Mouse (Mus musculus) right cerebral cortex, postnatal 4 days (tissue): ENCODE data around the gene Tmem212.

Experiments
- DNase-seq: peaks from one replicate; pipeline ENCODE4 v3.0.0-alpha.2; 2022

The Tmem212 gene

DNA sequence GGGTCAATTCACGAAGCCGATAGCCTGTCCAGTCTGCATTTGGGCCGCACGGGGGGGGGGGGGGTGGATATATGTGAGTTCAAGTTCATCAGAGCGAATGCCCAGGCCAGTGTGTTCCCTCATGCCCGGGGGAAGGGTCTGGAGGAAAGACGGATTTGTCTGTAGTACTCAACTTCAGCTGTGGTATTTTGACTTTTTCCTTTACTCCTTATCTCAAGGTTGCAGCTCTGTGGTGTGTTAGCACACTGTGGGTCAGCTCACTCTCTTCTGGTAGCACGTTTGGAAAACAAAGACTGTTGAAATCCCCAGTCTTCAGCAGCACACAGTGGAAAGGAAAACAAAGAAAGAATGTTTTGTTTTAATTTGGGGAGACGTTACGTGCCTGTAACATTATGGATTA is 2.0 kb upstream of the Tmem212 start:
- DNase-seq: no peak

DNA sequence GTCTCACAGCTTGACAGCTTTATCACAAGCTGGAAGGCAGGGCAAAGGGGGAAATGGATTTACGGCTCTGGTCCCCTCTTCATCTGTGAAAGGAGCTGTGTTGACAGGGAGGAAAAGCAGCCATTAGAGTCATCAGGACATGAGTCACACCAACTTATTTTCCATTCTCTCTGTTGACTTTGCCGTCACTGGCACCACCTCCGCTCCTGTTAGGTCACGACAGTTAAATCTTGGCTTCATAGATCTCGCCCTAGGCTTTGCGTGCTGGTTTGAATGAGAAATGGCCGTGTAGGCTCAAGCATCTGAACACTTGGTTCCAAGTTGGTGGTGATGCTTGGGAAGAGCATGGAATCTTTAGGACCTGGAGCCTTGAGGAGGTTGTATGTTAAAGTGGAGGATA is 9.6 kb downstream of the Tmem212 start:
- DNase-seq: no peak

DNA sequence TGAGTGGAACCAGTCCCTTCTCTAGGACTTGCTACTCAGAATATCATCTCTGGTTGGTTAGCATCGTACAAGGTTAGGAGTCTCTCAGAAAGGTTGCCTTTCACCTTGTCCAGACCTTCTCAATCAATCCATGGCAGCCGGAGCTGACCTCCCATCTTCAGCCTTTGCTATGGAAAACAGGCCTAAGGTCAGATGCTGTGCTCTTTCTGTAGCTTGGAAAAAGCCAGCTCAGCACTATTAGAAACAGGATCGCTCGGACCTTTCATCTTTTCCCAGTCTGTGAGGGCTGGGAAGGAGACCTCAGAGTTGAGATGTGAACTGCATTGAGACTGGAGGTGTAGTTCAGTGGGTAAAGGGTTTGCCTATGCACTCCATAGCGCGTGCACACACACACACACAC is 10.6 kb downstream of the Tmem212 start:
- no peak for DNase-seq

DNA sequence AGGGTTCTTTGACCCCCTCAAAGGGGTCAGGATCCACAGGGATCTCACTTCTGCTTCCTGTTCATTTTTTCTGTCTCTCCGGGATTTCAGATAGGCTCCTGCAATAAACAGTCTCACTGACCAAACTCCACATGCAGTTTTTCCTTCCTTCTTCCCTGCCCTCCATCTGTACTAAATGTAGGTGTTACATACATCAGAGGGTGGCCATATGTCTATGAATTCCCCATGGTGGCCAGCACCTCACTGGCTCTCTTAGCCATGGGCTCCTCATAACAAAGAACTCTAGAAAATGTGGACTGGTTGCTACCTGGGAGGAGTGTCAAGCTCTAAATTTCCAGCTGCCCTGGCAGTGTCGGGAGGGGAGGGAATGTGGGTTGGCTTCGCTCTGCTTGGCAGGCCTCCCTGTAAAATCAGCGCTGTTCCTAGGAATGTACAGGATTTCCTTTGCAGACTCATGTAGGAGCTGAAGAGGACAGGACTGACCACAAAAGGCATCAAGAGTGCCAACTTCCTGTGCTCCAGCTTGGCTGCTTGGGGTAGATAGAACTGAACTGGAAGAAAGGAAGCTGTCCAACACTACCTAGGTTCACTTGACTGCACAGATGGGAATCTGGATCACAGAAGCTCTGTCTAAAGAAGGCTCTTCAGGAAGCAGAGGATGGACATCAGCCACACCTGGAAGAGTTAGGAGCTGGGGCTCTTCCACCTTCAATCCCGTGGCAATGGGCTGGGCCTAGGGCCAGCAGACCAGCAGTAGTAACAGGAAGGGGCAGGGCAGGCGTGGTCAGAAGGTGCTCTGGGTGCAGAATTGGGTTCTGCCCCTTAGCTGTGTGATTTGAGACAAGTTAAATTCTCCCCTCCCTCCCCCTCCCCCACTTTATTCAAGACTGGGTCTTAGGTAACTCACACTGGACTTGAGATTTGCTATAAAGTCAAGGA is 14.0 kb downstream of the Tmem212 start:
- no peak for DNase-seq

DNA sequence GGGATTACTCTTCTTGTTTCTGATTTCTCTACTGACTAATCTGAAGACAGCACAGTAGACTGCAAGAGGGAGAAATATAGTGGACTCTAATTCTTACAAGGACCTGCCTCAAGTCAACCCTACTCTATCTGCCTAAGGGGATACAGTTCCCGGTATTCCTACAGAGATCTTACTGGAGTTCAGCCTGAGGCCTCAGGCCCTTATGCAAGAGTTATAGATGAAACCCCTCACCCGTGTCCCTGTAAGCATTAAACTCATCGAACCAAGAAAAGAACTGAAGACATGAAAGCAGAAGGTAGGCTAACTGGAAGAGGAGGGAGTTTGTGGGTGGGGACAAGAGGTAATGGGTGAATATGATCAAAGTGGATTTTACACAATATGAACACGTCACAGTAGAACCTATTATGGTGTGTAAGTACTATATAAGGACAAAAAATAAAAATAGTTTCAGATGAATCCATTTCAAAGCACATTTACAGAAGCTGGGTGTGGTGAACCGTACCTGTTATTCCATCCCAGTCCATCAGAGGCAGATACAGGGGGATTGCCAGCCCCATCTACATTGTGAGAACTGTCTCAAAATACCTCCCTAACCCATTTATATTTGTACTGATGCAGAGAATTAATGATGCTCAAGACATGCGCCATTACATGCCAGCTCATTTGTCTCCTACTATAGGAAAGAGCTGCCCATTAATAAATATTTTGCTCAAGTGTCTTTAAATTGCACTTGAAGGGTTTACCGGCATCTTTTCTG is 17.1 kb downstream of the Tmem212 start:
- DNase-seq: no peak

DNA sequence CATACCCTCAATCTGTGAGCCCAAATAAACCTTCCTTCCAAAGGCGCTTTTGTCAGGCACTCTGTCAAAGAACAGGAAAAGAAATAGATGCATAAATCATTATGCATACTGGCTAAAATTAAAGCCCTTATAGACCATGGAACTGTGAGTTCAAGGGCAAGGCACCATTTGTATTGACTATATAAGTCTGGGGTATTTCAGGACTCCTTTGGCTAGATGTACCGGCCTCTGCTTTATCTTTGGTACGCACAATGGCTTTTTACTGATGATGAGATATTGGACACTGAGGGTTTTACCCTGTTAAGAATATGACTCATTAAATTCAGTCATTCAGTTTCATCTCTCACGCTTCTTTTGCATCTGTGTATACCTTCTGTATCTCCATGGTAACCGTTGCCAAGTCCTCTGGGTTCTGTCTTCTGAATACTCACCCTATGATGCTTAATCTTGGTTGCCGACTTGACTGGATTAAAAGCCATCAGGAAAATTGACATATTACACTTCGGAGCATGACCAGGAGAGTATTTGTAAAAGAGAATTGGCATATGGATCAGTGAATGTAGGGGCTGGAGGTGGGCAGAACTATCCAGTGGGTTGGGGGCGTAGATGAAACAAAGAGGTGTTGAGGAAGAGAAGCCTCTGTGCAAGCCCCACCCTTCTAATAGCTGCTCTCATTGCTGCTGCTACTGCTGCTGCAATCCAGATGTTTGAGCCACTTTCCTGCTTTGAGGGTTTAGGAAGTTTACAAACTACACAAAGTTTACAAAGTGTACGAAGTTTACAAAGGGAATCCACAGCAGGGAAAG is 22.7 kb downstream of the Tmem212 start:
- DNase-seq: no peak

DNA sequence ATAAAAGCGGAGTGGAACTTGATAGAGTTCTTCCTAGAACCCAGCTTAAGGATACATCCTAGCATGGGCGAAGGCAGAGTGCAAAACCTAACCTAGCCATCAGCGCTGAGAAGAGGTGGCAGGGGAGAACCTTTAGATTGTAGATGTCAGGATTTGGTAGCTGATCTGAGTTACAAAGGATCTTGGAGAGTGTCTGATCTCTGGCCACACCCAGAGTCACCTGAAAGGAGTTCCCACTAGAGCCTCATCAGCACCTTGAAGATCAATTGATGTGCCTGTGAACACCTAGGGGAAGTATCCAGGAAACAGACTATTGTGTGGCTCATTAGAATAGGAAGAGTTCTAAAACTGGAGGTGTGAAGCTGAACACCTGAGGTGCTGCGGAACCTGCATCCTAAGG is 23.7 kb downstream of the Tmem212 start:
- DNase-seq: no peak

DNA sequence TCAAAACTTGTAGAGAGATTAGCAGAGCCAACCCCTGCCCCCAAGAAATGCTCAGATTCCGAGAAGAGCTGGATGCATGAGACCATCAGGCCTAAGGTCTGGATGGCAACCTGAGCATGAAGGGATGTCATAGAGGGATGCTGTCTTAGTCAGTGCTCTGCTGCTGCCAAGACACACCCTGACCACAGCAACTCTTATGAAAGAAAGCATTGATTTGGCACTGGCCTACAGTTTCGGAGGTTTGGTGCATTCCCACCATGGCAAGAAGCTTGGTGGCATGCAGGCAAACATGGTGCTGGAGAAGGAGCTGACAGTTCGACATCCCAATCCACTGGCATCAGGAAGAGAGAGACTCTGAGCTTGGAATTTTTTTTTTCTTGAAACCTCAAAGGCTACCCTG is 24.3 kb downstream of the Tmem212 start:
- no peak for DNase-seq

DNA sequence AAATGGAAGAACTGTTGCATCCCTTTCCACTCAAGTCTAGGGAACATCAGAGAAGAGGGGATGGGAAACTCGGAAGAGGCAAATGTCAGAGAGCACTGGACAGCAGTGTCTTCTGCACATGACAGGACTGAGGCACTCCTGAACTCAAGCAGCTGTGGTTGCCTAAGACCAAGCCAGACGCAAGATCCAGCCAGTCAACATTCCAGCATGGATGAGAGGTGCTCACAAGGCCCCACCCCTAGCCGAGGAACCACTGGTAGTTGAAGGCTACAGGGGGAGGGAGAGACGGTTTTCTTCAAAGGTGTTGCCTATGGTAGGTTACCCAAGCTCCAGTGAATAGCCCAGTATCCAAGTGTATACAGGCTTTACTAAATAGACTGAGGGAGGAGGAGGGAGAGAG is 24.8 kb downstream of the Tmem212 start:
- DNase-seq: no peak

DNA sequence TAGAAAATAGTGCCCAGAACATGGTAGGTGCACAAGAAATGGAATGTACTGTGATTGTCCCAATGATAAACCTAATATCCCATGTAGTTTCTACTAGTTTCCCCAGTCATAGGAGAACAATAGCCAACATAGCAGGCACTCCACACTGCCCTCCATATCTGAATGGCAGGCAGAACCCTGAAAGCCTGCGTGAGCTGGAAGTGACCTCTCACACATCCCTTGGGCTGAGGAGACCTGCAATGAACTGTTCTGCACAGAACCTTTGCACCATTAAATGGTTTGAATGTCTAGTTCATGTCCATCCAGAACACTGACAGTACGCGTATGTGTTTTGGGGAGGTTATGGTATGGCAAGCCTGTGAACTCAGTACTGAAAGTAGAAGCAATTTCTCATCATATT is 27.5 kb downstream of the Tmem212 start:
- DNase-seq: no peak

DNA sequence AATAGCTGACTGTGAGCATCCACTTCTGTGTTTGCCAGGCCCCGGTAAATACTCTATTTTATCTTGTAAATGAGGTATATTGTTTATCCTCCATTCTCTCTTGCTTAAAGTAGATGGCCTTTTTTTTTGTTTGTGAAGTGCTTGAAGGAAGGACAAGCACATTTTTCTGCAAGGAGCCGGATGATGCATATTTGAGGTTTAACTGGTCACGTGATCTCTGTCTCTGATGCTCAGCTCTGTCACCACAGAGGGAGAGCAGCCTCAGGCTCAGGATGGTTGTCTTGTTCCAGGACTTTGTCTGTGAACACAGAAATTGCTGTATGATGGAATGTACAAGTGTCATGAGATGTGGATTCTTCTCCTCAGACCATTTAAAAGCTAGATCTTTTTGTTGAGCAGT is 28.4 kb downstream of the Tmem212 start:
- no peak for DNase-seq

DNA sequence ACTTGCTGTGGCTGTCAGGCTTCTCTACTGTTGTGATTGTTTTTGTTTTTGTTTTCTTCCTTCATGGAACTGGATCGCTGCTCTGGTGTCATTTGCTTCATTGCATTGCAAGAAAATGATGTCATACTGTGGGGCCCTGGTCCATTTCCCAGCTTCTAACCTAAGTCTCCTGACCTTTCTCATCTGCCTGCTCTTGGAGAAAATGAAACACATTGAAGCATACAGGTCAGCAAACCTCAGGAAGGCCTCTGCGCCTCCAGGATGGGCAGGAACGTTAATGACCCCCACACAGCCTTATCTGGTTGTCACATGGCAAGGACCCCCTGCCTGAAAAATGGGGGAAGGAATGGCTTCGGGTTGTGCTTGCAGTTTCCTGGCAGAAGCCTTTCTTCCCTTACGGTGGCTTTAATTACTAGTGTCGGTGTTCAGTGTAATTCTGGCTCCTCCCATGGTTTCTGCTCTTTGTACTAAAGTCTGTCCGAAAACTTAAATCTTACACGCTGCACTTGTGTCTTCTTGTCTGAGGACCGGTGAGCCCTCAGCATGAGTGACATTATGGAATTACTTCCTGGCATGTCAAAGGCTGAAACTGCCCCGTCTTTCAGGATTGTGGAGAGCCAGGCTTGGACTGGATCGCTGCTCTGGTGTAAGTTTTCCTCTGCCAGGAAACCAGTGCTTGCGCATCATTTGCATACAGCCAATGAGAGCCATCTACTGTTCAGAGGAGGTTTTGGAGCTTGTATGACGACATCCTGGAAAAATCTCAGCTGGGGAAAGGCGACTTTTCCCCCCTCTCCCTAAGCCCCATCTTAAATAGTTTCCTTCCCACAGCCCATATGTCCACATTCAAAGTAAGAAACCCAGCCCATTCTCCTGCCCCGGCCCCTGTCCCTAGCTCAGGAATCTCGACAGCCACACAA is 33.1 kb downstream of the Tmem212 start:
- peak; percentile 35 for DNase-seq

DNA sequence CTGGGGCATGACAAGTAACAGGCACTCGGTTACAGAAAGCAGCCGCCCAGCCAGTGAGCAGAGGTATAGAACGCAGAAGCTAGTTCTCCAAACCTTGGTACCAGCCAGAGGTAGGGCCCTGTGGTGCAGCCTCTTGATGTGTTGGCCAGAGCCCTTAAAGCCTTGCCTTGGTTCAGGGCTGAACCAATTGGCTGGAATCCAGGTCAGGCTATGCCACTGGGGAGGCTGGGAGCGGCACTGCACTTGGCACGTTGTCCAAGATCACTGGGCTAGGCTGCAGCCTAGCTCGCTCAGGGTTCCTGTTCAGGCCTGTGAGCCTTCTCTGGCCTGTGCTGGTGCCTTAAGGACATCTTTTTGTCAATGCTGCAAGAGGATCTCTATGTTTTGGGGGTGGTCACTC is 34.6 kb downstream of the Tmem212 start:
- DNase-seq: peak; percentile 40

DNA sequence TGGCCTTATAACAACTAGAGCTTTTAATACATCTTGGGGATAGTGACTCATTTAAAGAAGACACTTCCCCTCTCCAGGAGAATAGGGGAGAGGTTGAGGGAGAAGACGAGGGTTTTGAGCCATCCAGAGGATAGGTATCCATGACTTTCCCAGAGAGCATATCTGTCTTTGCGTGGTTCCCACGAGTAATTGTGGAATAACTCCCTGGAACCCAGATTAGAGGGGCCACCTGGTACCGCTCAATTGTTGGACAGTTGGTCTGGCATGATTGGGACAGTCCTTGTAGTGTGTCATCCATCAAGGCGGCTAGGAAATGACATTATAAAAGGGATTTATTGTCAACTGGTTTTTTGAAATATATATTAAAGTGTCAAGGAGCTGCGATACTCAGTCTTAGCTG is 35.1 kb downstream of the Tmem212 start:
- DNase-seq: no peak

DNA sequence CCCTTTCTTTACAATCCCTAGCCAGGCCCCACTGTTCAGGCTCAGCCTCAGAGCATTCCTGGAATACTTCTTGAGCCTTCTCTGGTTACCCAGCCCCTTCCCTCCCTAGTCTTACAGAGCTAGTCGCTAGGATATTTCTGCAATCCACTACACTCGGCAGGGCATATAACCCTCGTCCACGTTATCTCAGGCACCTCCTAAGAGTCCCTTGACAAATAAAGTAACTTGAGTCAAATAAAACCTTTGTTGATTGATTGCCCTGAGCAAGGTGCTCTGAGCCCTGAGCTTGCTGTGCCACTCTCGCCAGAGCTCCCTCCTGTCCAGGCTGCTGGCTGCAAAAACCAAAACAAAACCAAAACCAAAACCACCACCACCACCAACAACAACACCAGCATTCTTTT is 37.0 kb downstream of the Tmem212 start:
- DNase-seq: no peak

DNA sequence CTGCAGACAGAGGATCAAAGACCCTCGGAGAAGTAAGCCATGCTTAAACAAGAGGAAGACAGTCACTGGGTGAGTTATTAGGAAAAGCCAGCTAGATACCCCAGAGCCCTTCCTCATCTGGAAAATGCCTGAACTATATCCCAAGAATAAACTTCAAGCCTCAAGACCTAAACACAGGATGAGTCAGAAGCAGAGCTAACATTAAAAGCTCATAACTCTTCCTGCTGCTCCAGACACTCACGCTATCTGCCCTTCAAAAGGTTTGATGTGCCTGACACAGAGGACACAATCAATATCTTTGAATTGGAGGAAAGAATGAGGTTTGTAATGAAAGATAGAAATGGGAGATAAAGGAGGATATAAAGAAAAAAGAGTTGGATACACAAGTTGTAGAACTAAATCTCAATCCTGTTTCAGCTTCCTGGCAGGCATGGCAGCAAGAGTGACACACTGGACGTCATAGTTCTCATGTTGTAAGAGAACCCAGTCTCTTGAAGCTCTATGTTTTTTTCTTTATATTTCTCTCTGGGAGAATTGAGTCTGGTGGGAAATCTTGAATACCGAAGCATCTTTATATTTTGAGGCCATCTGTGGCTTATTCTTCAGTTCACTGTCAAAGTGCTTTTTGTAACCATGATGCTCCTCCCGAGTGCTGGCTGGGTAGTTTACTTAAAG is 37.6 kb downstream of the Tmem212 start:
- DNase-seq: no peak

DNA sequence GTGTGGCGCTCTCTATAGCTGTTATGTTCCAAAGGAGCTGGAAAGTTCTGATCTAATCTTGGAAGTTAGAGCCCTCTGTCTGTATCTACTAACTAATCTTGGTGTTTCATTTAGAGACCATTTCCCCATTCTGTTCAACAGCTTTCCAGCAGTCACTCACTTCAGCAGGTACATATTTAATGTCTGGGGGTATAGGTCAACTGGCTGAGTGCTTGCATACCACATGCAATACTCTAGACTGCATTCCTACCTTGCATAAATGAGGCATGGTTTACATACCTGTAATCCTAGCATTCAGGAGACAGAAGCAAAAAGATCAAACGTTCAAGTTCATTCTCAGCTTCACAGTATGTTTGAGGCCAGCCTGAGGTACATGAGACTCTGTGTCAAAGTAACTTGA is 39.9 kb downstream of the Tmem212 start:
- DNase-seq: no peak

DNA sequence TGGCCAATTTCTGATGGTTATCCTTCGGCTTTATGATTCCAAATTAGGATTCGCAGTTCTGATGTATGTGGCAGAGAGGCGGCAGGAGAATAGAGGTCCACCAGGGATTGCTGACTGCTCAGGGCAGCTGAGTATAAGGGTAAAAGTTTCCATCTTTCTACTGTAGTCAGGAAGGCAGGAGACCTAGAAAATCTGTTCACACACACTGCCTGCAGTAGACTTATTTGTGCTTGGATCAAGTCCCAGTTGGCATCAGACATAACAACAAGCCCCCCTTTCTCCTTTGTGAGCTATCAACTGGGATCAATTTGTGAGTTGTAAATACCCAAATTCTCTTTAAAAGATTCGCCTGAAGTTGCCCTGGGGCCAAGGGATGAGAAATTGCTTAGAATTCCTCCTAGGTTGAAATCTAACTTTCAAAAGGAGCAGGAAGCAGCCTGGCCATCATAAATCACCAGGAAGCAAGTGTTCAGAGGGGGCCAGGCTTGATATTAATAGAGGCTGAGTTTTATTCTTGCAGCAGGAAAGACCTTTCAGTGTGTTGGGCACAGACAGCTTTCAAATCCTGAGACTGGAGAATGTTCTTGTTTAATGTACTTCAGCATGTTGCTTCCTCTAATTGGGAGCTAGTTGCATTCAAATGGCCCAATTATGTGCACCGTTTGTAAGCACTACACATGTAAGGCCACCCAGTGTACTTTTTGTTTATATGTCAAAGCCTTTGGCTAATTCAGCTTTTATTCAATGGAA is 41.6 kb downstream of the Tmem212 start:
- no peak for DNase-seq

DNA sequence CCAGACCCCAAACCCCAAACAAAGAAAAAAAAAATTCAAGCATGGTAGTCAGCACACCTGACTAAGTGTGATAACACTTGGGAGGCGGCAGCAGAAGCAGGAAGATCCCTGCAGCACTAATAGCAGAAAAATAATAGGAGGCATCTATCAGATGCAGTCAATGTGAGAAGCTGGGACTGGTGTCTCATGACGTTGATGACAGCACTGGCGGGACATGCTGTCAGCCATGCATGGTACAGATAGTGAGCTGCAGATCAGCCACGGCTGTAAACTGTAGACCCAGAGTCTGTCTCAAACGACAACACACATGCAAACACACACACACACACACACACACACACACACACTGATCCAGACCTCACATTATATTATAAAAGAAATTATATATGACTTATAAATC is 52.9 kb downstream of the Tmem212 start:
- DNase-seq: no peak

DNA sequence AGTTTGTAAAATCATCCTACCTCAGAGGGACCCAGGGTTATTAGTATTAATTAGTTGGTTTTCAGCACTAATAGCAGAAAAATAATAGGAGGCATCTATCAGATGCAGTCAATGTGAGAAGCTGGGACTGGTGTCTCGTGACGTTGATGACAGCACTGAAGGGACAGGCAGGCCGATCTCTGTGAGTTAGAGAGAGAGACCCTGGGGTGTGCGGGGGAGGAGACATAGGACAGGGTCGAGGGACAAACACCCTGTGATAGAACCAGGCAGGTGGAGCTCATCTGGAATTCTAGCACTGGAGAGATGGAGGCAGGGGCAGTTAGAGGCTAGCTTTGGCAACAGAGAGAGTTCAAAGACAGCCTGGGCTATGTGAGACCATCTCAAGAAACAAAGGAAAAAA is 53.3 kb downstream of the Tmem212 start:
- no peak for DNase-seq

DNA sequence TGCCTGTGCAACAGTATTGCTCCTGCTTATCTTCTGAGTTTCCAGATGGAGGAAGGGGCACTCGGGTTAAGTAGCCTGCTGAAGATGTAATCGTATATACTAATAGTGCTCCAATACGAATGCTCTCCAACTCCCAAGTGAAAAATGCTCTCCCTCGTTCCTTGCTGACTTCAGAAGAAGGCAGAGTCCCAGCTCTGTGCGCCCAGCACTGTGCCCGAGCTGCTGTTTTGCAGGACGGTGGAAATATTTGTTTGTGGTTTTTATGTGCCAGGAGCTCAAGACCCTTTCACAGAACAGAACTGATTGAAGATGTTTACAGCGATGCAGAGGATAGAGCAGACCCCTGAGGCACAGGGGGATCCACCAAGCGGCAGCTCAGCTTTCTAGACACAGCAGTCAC is 55.9 kb downstream of the Tmem212 start:
- DNase-seq: no peak
